Mouse (Mus musculus): ENCODE results near the gene Gm20441. TPM values are rescaled to one million over a fixed set of nuclear protein-coding genes. Genes with fewer than 3 reads are reported as not detected.

The Gm20441 gene
- polyA plus RNA-seq, 1 experiment from 2014 or later: not detected

DNA sequence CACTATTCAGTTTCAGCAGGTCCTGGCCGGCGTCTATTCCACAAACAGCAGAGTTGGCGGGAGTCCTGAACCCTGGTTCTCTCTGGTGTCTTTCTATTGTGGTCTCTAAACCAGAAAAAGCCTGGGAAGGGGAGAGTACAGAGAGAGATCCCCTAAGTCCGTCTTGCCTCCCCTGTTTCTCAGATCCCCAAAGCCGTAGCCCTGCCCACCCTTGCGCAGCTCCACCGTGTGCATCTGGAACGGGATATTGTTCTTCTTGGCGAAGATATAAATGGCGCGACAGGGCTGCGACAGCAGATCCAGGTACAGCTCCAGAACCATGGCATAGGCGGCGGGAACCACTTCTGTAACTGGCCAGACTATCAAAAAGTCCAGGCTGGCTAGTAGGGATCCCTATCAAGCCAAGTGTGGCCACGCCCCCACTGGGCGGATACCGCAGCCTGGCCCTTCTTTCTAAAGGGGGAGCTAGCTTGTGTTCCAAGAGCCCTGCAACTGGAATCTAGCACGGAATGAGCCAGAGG lies 17.5 kb upstream of the Gm20441 start, which contains the start of gene Gstt1:
TSS of gene Gstt1 (minus strand) at position 409 of the 521 bp plus-strand sequence.
- no peak within 1 kb of the TSS for H3K27ac ChIP-seq (replicated peaks)
- 4% methylated on average over 18 of the region's 18 CpGs for WGBS
- no peaks in the 10 kb centered on the region for H3K36me3 ChIP-seq

DNA sequence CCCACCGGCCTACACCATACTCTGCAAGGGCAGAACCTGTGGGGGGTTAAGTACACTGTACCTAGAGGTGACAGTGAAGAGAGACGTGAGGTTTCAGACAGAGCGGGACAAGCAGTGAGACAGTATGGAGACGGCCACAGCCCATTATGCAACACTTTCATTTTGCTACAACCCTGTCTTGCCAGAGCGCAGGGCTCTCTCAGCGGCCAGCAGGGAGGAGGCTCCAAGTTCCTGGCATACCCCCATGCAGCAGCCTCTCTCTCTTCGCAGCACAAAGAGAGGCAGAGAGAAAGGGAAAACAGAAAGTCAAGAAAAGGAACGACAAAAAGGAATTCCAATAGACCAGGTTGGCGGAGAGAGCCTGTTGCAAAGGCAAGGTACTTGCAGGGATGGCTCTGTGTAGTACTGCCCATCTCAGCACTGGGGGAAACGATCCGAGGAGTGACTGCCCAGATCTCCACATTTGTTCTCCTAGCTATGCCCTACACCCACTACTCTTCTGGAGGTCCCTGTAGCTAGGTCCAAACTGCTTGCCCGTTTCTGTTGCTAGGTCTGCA lies 16.9 kb upstream of the Gm20441 start:
- H3K27me3 ChIP-seq: peaks cover 21% of the 10 kb centered on the region
- 1% methylated on average over 12 of the region's 12 CpGs for WGBS
- ATAC-seq (ENCODE audit: low FRiP score, low read depth): 0 out of 2 replicates have a peak, but pooled peaks have one; percentile 66
- H3K36me3 ChIP-seq: no peaks in the 10 kb centered on the region
- peaks cover 4% of the 10 kb centered on the region; the same call in 1 of the 2 replicates for H3K4me1 ChIP-seq
- peak overlapping the region; percentile 71 for H3K4me2 ChIP-seq (replicated peaks)
- peak overlapping the region; percentile 42 for H3K4me3 ChIP-seq
- H3K9me3 ChIP-seq: no peaks in the 10 kb centered on the region
- H3K27ac ChIP-seq (replicated peaks): no peak overlapping the region
- peak overlapping the region; percentile 51 for H3K9ac ChIP-seq (replicated peaks)

More for the DNA sequence above, 17.5 kb upstream of the Gm20441 start, which contains the start of gene Gstt1:
- peak within 1 kb of the TSS; percentile 51 for H3K9ac ChIP-seq (replicated peaks)
- peaks cover 4% of the 10 kb centered on the region; the same call in 1 of the 2 replicates for H3K4me1 ChIP-seq
- H3K27me3 ChIP-seq: peaks cover 21% of the 10 kb centered on the region
- H3K4me2 ChIP-seq (replicated peaks): peak within 1 kb of the TSS; percentile 71
- H3K4me3 ChIP-seq: peak within 1 kb of the TSS; percentile 42
- no peaks in the 10 kb centered on the region for H3K9me3 ChIP-seq
- no peak for ATAC-seq (ENCODE audit: low FRiP score, low read depth)

DNA sequence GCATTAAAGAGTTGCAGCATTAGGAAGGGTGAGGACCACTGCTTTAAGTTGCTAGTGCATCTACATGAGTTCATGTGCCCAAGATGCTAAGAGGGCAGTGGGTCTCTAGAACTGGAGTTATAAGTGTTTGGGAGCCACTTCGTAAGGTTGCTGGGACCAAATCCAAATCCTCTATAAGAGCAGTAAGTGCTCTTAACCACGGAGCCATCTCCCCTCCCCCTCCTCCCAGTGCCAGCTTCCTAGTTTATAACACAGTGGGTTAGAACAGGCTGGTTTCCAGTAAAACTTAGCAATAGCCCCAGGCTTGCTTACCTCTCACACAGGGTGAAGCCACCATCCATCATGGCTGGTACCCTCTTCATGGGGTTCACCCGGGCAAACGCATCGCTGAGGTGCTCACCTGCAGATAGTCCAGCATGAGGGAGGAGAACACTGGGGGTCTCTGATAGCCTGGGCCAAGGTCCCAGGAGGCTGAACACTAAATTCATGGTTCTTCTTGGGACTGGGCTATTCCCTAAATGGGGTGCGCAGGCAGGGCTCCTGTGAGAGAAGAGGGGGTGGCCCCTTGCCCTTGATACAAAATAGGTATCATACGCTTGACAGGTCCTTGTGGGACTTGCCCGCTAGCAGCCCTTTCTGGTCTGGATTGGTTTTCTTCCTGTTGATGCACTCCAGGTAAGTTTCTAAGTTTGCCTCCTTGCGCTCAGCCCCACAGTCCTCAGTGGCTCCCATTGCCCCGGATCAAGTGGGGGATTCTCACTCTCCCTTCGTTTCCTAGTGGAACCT lies 16.2 kb upstream of the Gm20441 start:
- no peak for ATAC-seq (ENCODE audit: low FRiP score, low read depth)
- peak overlapping the region; percentile 71 for H3K4me2 ChIP-seq (replicated peaks)
- peak overlapping the region; percentile 42 for H3K4me3 ChIP-seq
- no peaks in the 10 kb centered on the region for H3K36me3 ChIP-seq
- H3K9me3 ChIP-seq: no peaks in the 10 kb centered on the region
- peak overlapping the region; percentile 51; the same call in 1 of the 2 replicates for H3K9ac ChIP-seq (replicated peaks)
- H3K27me3 ChIP-seq: peaks cover 21% of the 10 kb centered on the region
- no peak overlapping the region for H3K27ac ChIP-seq (replicated peaks)
- H3K4me1 ChIP-seq: peaks cover 4% of the 10 kb centered on the region; the same call in 1 of the 2 replicates
- WGBS: 45% methylated on average over 11 of the region's 11 CpGs

DNA sequence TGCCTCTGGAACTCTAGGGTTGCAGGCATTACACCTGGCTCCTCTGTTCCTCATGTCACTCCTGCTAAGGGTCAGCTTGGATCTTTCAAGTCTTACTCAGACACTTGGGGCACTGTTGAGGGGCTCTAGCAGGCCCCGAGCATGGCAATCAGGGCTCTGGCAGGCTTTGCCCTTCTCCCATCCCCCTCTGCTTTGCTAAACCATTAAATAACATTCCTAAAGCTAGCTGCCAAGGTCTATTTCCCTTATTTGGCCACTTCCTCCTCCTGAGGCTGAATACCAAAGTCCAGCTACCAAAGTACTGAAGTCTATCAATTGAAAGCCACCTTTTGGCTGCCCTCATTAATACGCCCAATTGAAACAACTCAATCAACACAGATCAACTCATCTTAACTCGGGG lies 14.1 kb upstream of the Gm20441 start:
- H3K9ac ChIP-seq (replicated peaks): no peak overlapping the region
- peaks cover 4% of the 10 kb centered on the region; the same call in 1 of the 2 replicates for H3K4me1 ChIP-seq
- no peaks in the 10 kb centered on the region for H3K9me3 ChIP-seq
- no peaks in the 10 kb centered on the region for H3K36me3 ChIP-seq
- no peak overlapping the region for H3K27ac ChIP-seq (replicated peaks)
- no peak for ATAC-seq (ENCODE audit: low FRiP score, low read depth)
- WGBS: 30% methylated on average over 3 of the region's 3 CpGs
- no peak overlapping the region for H3K4me2 ChIP-seq (replicated peaks)
- peaks cover 21% of the 10 kb centered on the region for H3K27me3 ChIP-seq
- H3K4me3 ChIP-seq: no peak overlapping the region

DNA sequence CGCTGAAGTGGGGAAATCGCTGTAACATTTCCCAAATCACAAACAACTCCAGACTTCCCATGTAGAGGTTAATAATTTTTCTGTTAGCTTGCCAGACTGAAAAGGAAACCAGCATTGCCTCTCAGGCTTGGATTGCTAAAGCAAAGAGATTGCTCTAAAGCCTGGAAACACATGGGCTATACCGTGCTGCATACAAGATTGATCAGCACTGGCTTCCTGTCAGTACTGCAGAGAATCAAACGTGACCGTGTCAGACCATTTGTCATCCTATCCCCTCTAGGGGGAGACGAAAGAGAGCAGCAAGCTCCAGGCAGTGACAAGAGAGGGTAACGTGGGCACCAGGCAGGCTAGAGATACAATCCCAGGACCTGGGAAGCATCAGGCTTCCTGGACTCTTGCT lies 10.0 kb upstream of the Gm20441 start:
- Histone ChIP-seq H3K27ac (replicated peaks) (no peak overlapping the region), H3K9ac (replicated peaks) (no peak overlapping the region), H3K36me3 (no peaks in the 10 kb centered on the region), H3K27me3 (peaks cover 9% of the 10 kb centered on the region; the same call in 1 of the 2 replicates), H3K9me3 (no peaks in the 10 kb centered on the region), H3K4me1 (peaks cover 4% of the 10 kb centered on the region; the same call in 1 of the 2 replicates), H3K4me2 (replicated peaks) (no peak overlapping the region), H3K4me3 (no peak overlapping the region)
- WGBS: 25% methylated on average over 7 of the region's 7 CpGs
- ATAC-seq (ENCODE audit: low FRiP score, low read depth): no peak

DNA sequence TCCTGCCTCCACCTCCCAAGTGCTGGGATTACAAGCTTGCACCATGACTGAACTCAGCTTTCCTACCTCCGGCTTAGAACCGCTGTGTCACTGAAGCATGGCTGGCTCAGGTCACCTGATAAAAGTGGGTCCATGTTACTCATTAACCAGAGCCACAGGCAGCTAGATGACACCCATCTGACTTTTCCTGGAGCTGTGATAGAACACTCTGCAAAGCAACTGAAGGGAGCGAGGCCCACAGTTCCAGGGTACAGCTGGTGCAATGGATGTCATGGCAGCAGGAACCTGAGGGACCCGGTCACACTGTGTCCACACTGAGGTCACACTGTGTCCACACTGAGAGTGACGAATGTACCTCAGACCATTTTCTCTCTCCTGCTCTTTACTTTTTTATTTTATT lies 9.1 kb upstream of the Gm20441 start:
- Histone ChIP-seq H3K4me1 (peaks cover 3% of the 10 kb centered on the region; the same call in 1 of the 2 replicates), H3K27ac (replicated peaks) (no peak overlapping the region)

DNA sequence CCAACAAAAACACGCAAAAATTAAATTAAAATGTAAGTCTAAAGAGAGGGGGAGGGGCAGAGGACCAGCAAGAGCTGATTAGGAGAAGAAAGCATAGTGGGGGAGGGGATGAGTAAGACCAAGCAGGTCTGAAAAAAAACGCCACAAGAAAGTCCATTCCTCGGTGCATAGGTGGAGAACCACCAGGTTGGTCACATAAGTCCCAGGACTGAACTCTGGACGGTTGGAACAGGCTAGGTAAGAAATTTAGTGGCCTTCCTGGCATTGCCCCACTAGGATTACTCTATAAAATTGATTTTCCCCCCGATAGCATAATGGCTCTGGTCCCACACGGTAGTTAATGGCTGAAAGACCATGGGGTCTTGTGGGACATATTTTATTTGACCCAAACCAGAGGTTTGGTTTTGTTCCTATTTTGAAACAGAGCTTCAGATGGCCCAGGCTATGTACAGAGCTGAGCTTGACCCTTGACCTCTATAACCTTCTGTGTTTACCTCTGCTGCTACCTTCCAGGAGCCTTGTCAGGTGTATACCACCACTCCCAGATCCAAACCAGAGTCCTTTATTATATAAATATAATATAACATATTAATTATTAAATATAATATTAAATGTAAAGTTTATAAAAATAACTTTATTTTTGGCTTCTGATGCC lies 8.5 kb upstream of the Gm20441 start:
- 74% methylated on average over 6 of the region's 6 CpGs for WGBS
- no peak for ATAC-seq (ENCODE audit: low FRiP score, low read depth)
- H3K36me3 ChIP-seq: no peaks in the 10 kb centered on the region

More for the DNA sequence above, 9.1 kb upstream of the Gm20441 start:
- H3K27me3 ChIP-seq: peaks cover 3% of the 10 kb centered on the region; the same call in 1 of the 2 replicates
- ATAC-seq (ENCODE audit: low FRiP score, low read depth): no peak
- no peak overlapping the region for H3K4me2 ChIP-seq (replicated peaks)
- WGBS: 93% methylated on average over 5 of the region's 5 CpGs
- H3K36me3 ChIP-seq: no peaks in the 10 kb centered on the region
- no peak overlapping the region for H3K4me3 ChIP-seq
- H3K9ac ChIP-seq (replicated peaks): no peak overlapping the region
- no peaks in the 10 kb centered on the region for H3K9me3 ChIP-seq

DNA sequence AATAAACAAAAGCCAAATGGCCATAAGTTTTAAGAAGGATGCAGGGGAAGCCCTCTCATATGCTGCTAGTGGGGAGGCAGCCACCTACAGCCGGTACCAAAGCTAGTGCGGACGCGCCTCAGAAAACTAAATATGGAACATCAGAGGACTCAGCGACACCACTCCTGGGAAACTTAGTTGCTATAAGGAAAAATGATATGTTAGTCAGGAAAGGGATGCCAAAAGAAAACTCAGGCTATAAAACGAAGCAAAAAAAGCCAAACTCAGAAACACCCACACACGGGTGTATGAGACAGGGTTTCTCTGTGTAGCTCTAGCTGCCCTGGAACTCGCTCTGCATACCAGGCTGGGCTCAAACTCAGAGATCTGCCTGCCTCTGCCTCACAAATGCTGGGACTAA lies 7.5 kb upstream of the Gm20441 start:
- no peaks in the 10 kb centered on the region for H3K36me3 ChIP-seq
- ATAC-seq (ENCODE audit: low FRiP score, low read depth): no peak
- no peak overlapping the region for H3K27ac ChIP-seq (replicated peaks)
- 94% methylated on average over 8 of the region's 8 CpGs for whole genome bisulfite sequencing
- H3K9ac ChIP-seq (replicated peaks): no peak overlapping the region
- no peaks in the 10 kb centered on the region for H3K9me3 ChIP-seq
- no peak overlapping the region for H3K4me3 ChIP-seq
- H3K27me3 ChIP-seq: 0 out of 2 replicates have a peak, but pooled peaks cover 4% of the 10 kb centered on the region
- no peak overlapping the region for H3K4me2 ChIP-seq (replicated peaks)
- no peaks in the 10 kb centered on the region for H3K4me1 ChIP-seq

More for the DNA sequence above, 8.5 kb upstream of the Gm20441 start:
- H3K4me2 ChIP-seq (replicated peaks): no peak overlapping the region
- no peak overlapping the region for H3K27ac ChIP-seq (replicated peaks)
- no peaks in the 10 kb centered on the region for H3K4me1 ChIP-seq
- peaks cover 3% of the 10 kb centered on the region; the same call in 1 of the 2 replicates for H3K27me3 ChIP-seq
- no peak overlapping the region for H3K9ac ChIP-seq (replicated peaks)
- H3K9me3 ChIP-seq: no peaks in the 10 kb centered on the region
- H3K4me3 ChIP-seq: no peak overlapping the region

DNA sequence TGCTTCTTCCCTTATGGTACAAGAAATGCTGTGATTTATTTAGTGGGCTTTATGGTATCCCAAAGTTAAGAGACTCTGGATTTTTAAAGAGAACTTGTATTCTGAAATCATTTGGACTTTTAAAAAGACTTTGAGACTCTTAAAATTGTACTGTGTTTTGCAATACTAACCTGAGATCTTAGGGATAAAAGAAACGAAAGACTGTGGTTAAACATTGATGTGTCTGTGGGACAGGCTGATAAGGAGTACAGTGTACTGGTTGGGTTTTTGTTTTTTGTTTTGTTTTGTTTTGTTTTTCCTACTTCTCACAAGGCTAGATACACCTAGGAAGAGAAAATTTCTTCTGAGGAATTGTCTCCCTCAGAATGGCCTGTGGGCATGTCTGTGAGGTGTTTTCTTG lies 4.7 kb upstream of the Gm20441 start:
- WGBS: 74% methylated on average over 1 of the region's 1 CpGs
- no peak overlapping the region for H3K9ac ChIP-seq (replicated peaks)
- H3K4me2 ChIP-seq (replicated peaks): no peak overlapping the region
- ATAC-seq (ENCODE audit: low FRiP score, low read depth): no peak
- no peaks in the 10 kb centered on the region for H3K36me3 ChIP-seq
- no peaks in the 10 kb centered on the region for H3K9me3 ChIP-seq
- peaks cover 28% of the 10 kb centered on the region for H3K27me3 ChIP-seq
- H3K4me3 ChIP-seq: no peak overlapping the region
- peaks cover 9% of the 10 kb centered on the region for H3K4me1 ChIP-seq
- H3K27ac ChIP-seq (replicated peaks): no peak overlapping the region

DNA sequence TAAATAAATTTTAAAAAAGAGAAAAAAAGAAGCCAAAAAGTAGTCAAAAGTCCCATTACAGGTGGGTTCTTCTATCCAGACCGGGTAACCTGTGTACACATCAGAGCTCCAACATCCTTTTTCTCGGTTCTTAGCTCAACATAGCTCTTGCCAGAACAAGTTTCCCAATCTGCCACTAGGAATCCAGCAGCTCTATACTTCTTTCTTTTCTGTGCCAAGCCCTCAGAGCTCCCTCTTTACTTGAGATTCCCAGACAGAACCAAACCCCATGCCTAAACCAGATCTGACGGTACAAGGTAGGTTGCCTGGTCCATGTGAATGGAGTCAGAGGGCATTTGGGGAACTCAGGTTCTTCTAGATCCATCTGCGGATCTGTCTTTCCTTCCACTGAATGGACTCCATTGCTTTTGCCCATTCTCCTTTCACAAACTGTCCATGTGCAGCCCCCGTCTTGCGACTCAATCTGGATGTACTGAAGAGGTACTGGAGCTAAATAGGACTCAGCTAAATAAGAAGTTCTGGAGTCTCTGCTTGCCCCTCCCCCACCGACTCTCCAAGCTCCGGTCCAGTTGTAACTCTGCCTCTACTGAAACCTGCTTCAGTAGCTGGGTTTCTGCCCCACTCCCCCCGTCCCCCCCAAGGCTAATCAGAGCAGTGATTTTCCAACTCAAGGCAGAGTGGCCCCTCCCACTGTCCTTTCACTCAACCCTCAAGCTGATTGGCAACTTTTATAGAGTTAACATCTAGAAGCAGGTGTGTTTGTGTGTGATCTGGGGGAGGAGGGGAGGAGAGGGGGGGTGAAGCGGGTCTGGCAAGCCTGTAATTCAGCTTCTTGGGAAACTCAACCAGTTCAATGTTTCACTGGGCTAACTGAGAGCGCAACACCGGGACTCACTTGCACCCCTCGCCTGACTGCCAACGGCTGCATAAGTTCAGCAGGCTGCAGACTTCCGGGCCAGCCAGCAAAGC lies 1.3 kb downstream of the Gm20441 start:
- Histone ChIP-seq H3K27ac (replicated peaks) (no peak overlapping the region), H3K4me3 (no peak overlapping the region), H3K9ac (replicated peaks) (no peak overlapping the region), H3K4me2 (replicated peaks) (no peak overlapping the region), H3K27me3 (peaks cover 66% of the 10 kb centered on the region), H3K4me1 (peaks cover 17% of the 10 kb centered on the region), H3K9me3 (0 out of 2 replicates have a peak, but pooled peaks cover 2% of the 10 kb centered on the region), H3K36me3 (no peaks in the 10 kb centered on the region)
- ATAC-seq (ENCODE audit: low FRiP score, low read depth): no peak
- 41% methylated on average over 15 of the region's 15 CpGs for WGBS

DNA sequence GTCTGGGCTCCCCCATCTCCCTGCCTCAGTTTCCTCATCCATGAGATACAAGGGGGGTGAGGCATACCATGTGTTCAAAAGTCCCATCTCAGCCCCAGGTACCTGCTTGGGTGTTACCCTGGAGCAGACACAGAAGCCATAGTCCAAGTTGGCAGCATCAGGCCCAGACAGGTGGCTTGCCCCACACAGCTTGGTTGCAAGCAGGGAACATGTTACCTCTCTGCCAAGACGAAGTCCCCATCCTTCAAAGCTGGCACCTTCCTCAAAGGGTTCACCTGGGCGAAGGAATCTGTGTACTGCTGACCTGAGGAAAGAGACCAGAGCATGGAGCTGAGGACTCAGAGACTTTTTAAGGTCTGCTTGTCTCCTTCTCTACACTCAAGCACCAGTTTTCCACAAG lies 2.9 kb downstream of the Gm20441 start:
- H3K4me2 ChIP-seq (replicated peaks): no peak overlapping the region
- H3K4me3 ChIP-seq: no peak overlapping the region
- WGBS: 74% methylated on average over 2 of the region's 2 CpGs
- H3K27ac ChIP-seq (replicated peaks): no peak overlapping the region
- peaks cover 17% of the 10 kb centered on the region for H3K4me1 ChIP-seq
- peaks cover 63% of the 10 kb centered on the region for H3K27me3 ChIP-seq
- no peaks in the 10 kb centered on the region for H3K36me3 ChIP-seq
- no peak for ATAC-seq (ENCODE audit: low FRiP score, low read depth)
- H3K9me3 ChIP-seq: 0 out of 2 replicates have a peak, but pooled peaks cover 2% of the 10 kb centered on the region
- no peak overlapping the region for H3K9ac ChIP-seq (replicated peaks)

All from midbrain, embryonic 12.5 days (tissue).